Mouse (Mus musculus): Measurements from ENCODE around the gene Gm20890.
"Not testable (repeated sequence)": the region's sequence is repeated elsewhere in the genome, so short reads cannot be mapped to it uniquely, and the experiment has no call there.

Gm20890 gene

GRCm38 (mm10) chrY:26776699-26777098 lies at the start of gene Gm20890:
Gene Gm20890 (minus strand): TSS chrY:26776799.
- not testable (repeated sequence) for DNase-seq
